Mouse (Mus musculus) cerebellum, adult 8-10 months (tissue): ENCODE data around the gene Igf1r.
"Not testable (repeated sequence)": the region's sequence is repeated elsewhere in the genome, so short reads cannot be mapped to it uniquely, and the experiment has no call there.

Experiments used
- DNase-seq: peaks from one replicate; pipeline ENCODE4 v3.0.0; 2022

The Igf1r gene

DNA sequence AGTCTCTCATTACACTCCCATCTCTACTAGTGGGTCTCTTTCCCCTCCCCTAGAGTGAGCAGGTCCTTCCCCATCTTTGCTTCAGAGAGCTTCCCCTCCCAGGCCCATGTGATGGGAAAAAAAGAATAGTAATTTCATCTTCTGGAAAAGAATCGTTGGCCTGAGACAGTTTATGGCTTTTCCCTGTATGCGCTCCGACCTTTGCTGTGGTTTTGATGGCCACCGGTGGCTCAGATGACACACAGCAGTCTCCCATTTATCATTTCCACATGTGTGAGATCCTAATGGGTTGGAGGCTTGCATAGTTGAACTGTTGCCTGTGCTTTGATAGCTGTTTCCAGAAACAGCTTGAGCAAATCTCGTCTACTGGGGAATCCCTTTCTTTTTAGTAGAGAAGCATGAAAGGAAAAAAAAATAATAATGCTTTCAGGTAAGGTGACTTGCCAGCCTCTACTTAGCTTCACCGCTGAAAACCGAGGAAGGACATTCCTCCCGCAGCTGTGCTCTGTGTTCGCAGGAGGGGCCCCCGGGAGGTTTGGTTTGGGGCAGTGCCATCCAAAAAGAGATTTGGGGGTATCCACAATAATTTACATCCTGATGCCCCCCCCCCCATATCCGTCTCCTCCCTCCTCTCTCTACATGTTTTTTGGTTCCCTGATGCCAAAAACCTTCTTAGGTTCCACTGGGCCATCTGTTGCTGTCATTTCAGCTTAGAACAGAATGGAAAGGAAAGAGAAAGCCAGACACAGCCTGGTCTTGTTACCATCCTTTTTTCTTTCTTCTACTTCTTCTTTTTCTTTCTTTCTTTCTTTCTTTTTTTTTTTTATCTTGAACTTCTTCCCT lies 324.6 kb downstream of the Igf1r start:
- DNase-seq = no peak

DNA sequence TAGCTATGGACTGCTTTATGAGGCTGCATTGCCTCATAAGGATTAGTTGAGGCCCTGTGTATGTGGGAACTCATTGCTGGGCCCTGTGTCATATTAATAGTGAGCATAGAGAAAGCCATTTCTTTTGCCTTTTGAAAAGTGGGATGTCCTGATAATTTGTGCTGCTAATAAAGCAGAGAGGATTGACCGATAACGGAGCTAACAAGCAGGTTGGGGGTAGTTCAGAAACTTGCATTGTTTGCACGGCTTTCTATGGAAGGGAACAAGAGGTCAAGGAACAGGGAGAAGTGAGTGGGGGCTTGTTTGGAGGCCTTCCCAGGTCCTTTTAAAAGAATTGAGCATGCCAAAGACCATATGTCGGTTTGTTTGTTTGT lies 325.3 kb downstream of the Igf1r start:
- DNase-seq = no peak

DNA sequence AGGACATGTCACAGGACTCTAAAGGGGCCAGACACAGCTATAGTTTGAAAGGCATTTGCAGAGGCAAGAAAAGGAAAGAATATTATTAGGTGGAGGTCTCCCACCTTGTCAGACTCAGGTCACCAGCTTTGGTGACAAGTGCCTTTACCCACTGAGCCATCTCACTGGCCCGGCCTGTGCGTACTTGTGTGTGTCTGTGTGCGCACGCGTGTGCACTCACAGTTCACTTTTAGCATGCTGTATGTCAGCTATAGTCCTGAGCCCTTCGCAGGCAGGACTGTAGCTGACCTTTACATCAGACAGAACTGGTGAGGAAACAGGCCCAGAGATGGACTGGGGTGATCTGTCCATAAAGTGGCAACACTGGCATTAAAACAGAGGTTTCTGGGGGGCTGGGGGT lies 325.8 kb downstream of the Igf1r start:
- no peak for DNase-seq

- DNase-seq = no peak
These were observed 326.3 kb downstream of the Igf1r start for GRCm38 (mm10) chr7:68278908-68279307.

- no peak for DNase-seq
These were observed 326.9 kb downstream of the Igf1r start for GRCm38 (mm10) chr7:68279481-68279880.

- DNase-seq = no peak
These were observed 327.8 kb downstream of the Igf1r start for GRCm38 (mm10) chr7:68280352-68280869.

DNA sequence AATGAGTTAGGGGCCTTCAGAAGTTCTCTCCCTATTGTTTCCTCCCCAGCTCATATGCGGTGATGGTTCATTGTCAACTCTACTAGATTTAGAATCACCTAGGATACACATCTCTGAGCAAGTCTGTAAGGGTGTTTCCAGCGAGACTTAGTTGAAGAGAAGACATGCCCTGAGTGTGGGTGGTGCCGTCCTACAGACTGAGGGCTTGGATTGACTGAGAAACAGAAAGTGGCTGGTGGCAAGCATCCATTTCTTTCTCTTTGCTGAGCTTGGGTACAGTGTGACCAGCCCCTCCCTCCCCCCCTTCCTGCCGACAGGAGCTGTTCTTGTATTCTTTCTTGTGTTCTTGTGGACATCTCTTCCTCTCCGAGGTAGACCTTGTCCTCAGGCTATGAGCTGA lies 328.7 kb downstream of the Igf1r start:
- no peak for DNase-seq

GRCm38 (mm10) chr7:68282304-68283132 lies 329.9 kb downstream of the Igf1r start:
- no peak for DNase-seq

DNA sequence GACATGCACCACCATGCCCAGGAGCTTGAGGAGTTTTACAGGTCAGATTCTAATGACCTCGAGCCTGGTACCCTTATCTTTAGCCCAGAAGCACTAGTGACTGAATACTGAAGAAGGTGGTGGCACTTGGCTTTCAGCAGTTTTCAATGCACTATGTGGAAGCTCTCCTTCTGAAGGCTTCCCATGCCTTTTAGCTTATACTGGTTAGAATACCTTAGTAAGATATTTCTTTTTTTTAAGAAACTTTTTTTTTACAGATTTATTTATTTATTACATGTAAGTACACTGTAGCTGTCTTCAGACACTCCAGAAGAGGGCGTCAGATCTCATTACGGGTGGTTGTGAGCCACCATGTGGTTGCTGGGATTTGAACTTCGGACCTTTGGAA lies 330.5 kb downstream of the Igf1r start:
- not testable (repeated sequence) for DNase-seq
